Mouse (Mus musculus): ENCODE data around the gene Nr1h5. TPM values are rescaled to one million over a fixed set of nuclear protein-coding genes. Genes with fewer than 3 reads are reported as not detected.

Nr1h5 gene
- polyA plus RNA-seq (2015; fragmentation: Nextera tagmentation; extraction: Ambion mirVana) = 0.06 TPM in 1 of 2 replicates, not detected in the other

GRCm38 (mm10) chr3:102964033-102964432 is at the start of gene Nr1h5:
Gene Nr1h5 (minus strand): TSS chr3:102964133.
- Histone ChIP-seq H3K27ac (no peak within 1 kb of the TSS), H3K36me3 (no peaks in the 10 kb centered on the region), H3K4me1 (no peaks in the 10 kb centered on the region), H3K4me3 (no peak within 1 kb of the TSS), H3K27me3 (no peaks in the 10 kb centered on the region), H3K9me3 (no peaks in the 10 kb centered on the region), H3K4me2 (no peak within 1 kb of the TSS), H3K9ac (no peak within 1 kb of the TSS)
- WGBS = 15% methylated on average over 3 of the region's 3 CpGs
- no peak for ATAC-seq (ENCODE audit: borderline replicate concordance, extremely low read depth, low FRiP score, low TSS enrichment)

DNA sequence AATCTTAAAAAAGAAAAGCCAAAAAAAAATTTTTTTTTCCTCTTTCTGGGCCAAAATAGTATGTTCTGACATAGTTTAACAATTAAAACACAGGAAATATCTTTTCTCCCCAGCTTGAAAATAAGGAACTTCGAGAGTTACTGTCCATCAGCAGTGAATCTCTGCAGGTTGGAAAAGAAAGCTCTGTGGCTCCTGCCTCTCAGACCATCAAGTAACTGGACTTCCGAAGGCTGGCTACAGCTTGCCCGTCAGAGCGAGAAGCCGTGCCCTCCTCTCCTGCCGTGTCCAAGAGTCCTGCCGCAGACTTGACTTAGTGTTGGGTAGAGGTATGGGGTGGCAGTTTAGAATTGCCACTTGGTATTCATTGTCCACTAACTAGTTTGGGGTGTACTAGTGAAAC is 37.7 kb upstream of the Nr1h5 start:
- H3K9me3 ChIP-seq = no peaks in the 10 kb centered on the region
- no peak overlapping the region for H3K9ac ChIP-seq
- no peak for ATAC-seq (ENCODE audit: borderline replicate concordance, extremely low read depth, low FRiP score, low TSS enrichment)
- H3K4me2 ChIP-seq = no peak overlapping the region
- H3K4me3 ChIP-seq = no peak overlapping the region
- H3K4me1 ChIP-seq = peaks cover 10% of the 10 kb centered on the region
- H3K36me3 ChIP-seq = peaks cover 48% of the 10 kb centered on the region
- H3K27me3 ChIP-seq = no peaks in the 10 kb centered on the region
- H3K27ac ChIP-seq = no peak overlapping the region
- 95% methylated on average over 7 of the region's 7 CpGs for WGBS

DNA sequence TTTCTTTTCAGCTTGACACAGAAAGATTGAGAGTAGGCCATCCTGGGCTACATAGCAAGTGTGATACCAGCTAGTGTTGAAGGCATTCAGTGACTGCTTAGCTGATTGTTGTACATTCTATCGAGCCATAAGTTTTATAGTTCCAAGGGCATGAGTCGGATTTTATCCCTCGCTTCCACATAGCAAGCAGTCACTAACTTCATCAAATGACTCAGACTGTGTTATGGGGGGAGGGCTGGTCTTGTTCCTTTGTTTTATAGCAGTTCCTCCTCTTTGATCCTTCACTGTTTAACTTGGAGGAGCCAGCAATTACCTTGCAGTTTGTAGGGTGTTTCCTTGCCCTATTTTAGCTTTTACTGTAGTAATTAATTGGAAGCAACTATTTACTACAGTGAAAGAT is 33.7 kb upstream of the Nr1h5 start:
- no peak for ATAC-seq (ENCODE audit: borderline replicate concordance, extremely low read depth, low FRiP score, low TSS enrichment)
- WGBS = 81% methylated on average over 3 of the region's 3 CpGs

GRCm38 (mm10) chr3:102997036-102997435 is 33.1 kb upstream of the Nr1h5 start:
- 50% methylated on average over 10 of the region's 10 CpGs for WGBS
- Histone ChIP-seq H3K9ac (no peak overlapping the region), H3K36me3 (peaks cover 33% of the 10 kb centered on the region), H3K9me3 (no peaks in the 10 kb centered on the region), H3K4me3 (peak overlapping the region; percentile 86; the same call in 1 of the 2 replicates), H3K4me2 (peak overlapping the region; percentile 57; the same call in 1 of the 2 replicates), H3K27ac (0 out of 2 replicates have a peak overlapping the region, but pooled peaks have one; percentile 22), H3K27me3 (no peaks in the 10 kb centered on the region), H3K4me1 (peaks cover 16% of the 10 kb centered on the region)
- no peak for ATAC-seq (ENCODE audit: borderline replicate concordance, extremely low read depth, low FRiP score, low TSS enrichment)

More for the DNA sequence above, 33.7 kb upstream of the Nr1h5 start:
- Histone ChIP-seq H3K36me3 (peaks cover 39% of the 10 kb centered on the region), H3K4me3 (no peak overlapping the region), H3K27me3 (no peaks in the 10 kb centered on the region), H3K4me1 (peaks cover 16% of the 10 kb centered on the region), H3K9ac (no peak overlapping the region), H3K27ac (no peak overlapping the region), H3K9me3 (no peaks in the 10 kb centered on the region), H3K4me2 (0 out of 2 replicates have a peak overlapping the region, but pooled peaks have one; percentile 57)

DNA sequence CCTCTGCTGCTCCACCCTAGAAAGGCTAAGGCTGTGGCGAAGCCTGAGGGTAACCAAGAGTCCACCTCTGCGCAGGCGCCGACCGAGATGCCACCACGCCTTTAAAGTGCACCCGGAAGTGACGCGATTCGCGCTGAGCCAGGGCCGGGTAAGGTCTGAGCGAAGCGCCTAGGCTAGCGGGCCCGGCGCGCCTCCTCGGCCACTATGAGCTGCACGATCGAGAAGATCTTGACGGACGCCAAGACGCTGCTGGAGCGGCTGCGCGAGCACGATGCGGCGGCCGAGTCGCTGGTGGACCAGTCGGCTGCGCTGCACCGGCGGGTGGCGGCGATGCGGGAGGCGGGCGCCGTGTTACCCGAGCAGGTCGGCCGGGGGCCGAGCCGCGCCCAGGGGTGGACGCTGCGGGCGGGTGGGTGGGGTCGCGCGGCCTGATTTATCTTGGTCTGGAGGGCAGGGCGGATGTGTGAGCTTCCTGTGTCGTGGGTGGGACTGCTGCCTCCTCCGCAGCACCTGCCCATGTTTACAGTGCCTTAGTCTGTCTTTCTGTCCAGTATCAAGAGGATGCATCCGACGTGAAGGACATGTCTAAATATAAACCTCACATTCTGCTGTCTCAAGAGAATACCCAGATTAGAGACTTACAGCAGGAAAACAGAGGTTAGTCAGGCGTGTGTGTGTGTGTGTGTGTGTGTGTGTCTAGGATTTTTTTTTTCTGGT is 31.8 kb upstream of the Nr1h5 start, which contains the start of gene Sike1:
Gene Sike1, plus strand, starts transcription at position 104 of the 717 bp plus-strand sequence.
- Histone ChIP-seq H3K4me2 (peak within 1 kb of the TSS; percentile 57), H3K4me3 (peak within 1 kb of the TSS; percentile 86), H3K9me3 (no peaks in the 10 kb centered on the region), H3K27ac (peak within 1 kb of the TSS; percentile 96), H3K27me3 (no peaks in the 10 kb centered on the region), H3K4me1 (peaks cover 16% of the 10 kb centered on the region), H3K9ac (peak within 1 kb of the TSS; percentile 81), H3K36me3 (peaks cover 26% of the 10 kb centered on the region)
- WGBS = 1% methylated on average over 60 of the region's 60 CpGs
- ATAC-seq (ENCODE audit: borderline replicate concordance, extremely low read depth, low FRiP score, low TSS enrichment) = peak; percentile 97

DNA sequence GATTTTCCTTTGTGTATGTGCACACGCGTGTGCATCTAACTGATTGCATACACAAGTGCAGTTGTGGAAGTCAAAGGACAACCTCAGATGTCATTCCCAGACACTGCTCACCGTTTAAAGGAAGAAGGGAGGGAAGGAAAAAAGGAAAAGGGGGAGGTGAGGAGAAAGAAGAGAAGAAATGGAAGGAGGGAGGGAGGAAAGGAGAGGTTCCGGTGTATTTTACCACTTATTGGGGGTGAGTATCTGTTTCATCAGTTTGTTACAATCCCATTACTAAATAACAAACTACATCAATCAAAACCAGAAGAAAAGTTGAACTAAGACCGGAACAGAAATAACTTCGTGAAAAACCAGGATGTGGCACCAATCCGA is 31.3 kb upstream of the Nr1h5 start:
- H3K9me3 ChIP-seq = no peaks in the 10 kb centered on the region
- peaks cover 20% of the 10 kb centered on the region for H3K36me3 ChIP-seq
- H3K27me3 ChIP-seq = no peaks in the 10 kb centered on the region
- ATAC-seq (ENCODE audit: borderline replicate concordance, extremely low read depth, low FRiP score, low TSS enrichment) = no peak
- H3K4me3 ChIP-seq = peak overlapping the region; percentile 86
- H3K4me1 ChIP-seq = peaks cover 16% of the 10 kb centered on the region
- H3K4me2 ChIP-seq = peak overlapping the region; percentile 57
- peak overlapping the region; percentile 81 for H3K9ac ChIP-seq
- 39% methylated on average over 7 of the region's 7 CpGs for WGBS
- H3K27ac ChIP-seq = peak overlapping the region; percentile 96

DNA sequence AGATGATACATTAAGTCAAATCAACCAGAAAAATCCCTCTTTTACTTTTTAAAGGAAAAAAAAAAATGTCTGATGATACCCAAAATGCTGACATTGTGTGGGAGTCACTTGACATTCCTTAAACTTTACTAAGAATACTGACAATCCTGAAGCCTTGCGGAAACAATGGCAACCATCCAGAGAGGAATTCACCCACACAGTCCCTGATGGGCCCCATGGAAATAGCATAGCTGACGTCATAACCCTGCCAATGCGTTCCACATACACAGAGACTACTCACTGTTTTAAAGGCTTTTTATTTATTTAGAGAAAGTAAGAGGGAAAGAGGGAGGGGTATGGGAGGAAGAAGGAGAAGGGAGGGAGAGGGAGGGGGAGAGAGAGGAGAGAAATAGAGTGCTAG is 29.0 kb upstream of the Nr1h5 start:
- Histone ChIP-seq H3K4me1 (peaks cover 16% of the 10 kb centered on the region), H3K36me3 (no peaks in the 10 kb centered on the region), H3K4me3 (no peak overlapping the region), H3K4me2 (no peak overlapping the region), H3K9ac (no peak overlapping the region), H3K9me3 (no peaks in the 10 kb centered on the region), H3K27me3 (no peaks in the 10 kb centered on the region), H3K27ac (no peak overlapping the region)
- WGBS = 10% methylated on average over 3 of the region's 3 CpGs
- no peak for ATAC-seq (ENCODE audit: borderline replicate concordance, extremely low read depth, low FRiP score, low TSS enrichment)

- 59% methylated on average over 8 of the region's 8 CpGs for WGBS
- H3K4me1 ChIP-seq = peaks cover under 1% of the 10 kb centered on the region; the same call in 1 of the 2 replicates
- no peaks in the 10 kb centered on the region for H3K27me3 ChIP-seq
Observed at GRCm38 (mm10) chr3:102991041-102991440, 27.1 kb upstream of the Nr1h5 start.

DNA sequence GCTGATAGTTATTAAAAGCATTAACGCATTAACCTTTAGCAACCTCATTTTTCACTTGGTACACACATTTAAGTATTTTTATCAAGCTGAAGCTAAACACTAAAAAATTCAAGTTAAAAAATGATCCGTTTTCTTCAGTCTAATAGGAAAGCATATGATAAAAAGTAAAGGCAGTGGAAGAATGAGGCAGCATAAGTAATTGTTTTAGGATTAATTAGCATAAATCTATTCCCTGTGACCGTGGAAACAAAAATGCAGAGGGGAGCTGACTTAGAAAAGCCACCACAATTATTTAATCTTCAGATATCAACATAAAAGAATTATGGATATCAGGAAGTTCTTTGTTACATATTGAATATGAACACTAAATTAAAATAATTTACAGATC is 16.4 kb upstream of the Nr1h5 start:
- no peak overlapping the region for H3K4me2 ChIP-seq
- no peaks in the 10 kb centered on the region for H3K36me3 ChIP-seq
- H3K27me3 ChIP-seq = no peaks in the 10 kb centered on the region
- H3K9ac ChIP-seq = no peak overlapping the region
- H3K27ac ChIP-seq = no peak overlapping the region
- no peaks in the 10 kb centered on the region for H3K4me1 ChIP-seq
- ATAC-seq (ENCODE audit: borderline replicate concordance, extremely low read depth, low FRiP score, low TSS enrichment) = no peak
- H3K9me3 ChIP-seq = no peaks in the 10 kb centered on the region
- H3K4me3 ChIP-seq = no peak overlapping the region
- 41% methylated on average over 3 of the region's 3 CpGs for WGBS

More at GRCm38 (mm10) chr3:102991041-102991440, 27.1 kb upstream of the Nr1h5 start:
- Histone ChIP-seq H3K4me3 (no peak overlapping the region), H3K9ac (no peak overlapping the region), H3K9me3 (no peaks in the 10 kb centered on the region), H3K27ac (no peak overlapping the region), H3K36me3 (no peaks in the 10 kb centered on the region), H3K4me2 (no peak overlapping the region)
- no peak for ATAC-seq (ENCODE audit: borderline replicate concordance, extremely low read depth, low FRiP score, low TSS enrichment)

- H3K36me3 ChIP-seq = no peaks in the 10 kb centered on the region
- H3K4me1 ChIP-seq = no peaks in the 10 kb centered on the region
- H3K9ac ChIP-seq = no peak overlapping the region
- H3K27ac ChIP-seq = no peak overlapping the region
- no peak overlapping the region for H3K4me3 ChIP-seq
- H3K27me3 ChIP-seq = no peaks in the 10 kb centered on the region
- 39% methylated on average over 10 of the region's 10 CpGs for WGBS
- no peak for ATAC-seq (ENCODE audit: borderline replicate concordance, extremely low read depth, low FRiP score, low TSS enrichment)
- H3K9me3 ChIP-seq = no peaks in the 10 kb centered on the region
- no peak overlapping the region for H3K4me2 ChIP-seq
Observed at GRCm38 (mm10) chr3:102979550-102980348, 15.8 kb upstream of the Nr1h5 start.

DNA sequence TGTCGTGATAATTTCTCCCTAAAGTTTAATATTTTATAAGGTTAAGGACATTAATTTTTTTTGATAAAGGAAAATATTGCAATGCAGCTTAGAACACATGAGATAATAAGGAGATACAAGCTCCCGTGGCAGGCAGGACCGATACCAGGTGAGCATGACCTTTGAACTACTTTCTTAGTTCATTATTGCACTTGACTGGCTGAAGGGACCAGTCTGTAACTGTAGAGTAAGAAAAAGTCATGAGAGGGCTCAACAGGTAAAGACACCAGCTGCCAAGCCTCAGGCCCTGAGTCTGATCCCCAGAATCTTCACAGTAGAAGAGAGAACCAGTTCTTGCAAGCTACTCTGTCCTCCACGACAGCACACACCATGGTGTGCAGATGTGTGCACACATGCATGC is 13.0 kb upstream of the Nr1h5 start:
- Histone ChIP-seq H3K4me3 (no peak overlapping the region), H3K9ac (no peak overlapping the region), H3K36me3 (no peaks in the 10 kb centered on the region), H3K4me1 (no peaks in the 10 kb centered on the region), H3K27ac (no peak overlapping the region), H3K9me3 (no peaks in the 10 kb centered on the region), H3K27me3 (no peaks in the 10 kb centered on the region), H3K4me2 (no peak overlapping the region)
- 74% methylated on average over 4 of the region's 4 CpGs for WGBS
- no peak for ATAC-seq (ENCODE audit: borderline replicate concordance, extremely low read depth, low FRiP score, low TSS enrichment)

DNA sequence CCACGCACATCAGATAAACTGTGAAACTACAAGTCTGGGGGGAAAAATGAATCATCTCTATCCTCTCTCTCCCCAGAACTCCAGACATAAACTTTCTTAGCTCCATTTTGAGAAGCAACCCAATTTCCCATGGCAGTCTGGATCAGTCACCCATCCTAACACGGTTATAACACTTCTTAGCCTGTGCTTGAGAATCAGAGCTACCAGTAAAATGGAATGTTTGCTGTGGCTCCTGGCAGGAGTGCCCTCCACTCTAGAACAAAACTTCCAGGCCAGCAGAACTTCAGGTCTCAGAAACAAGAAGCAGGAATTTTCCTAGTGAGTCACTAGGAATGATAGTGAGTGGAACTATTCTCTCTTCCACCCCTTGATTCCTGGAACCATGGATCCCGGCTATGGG is 6.6 kb upstream of the Nr1h5 start:
- ATAC-seq (ENCODE audit: borderline replicate concordance, extremely low read depth, low FRiP score, low TSS enrichment) = no peak
- 61% methylated on average over 3 of the region's 3 CpGs for WGBS
- Histone ChIP-seq H3K36me3 (no peaks in the 10 kb centered on the region), H3K4me3 (no peak overlapping the region), H3K9me3 (no peaks in the 10 kb centered on the region), H3K27ac (0 out of 2 replicates have a peak overlapping the region, but pooled peaks have one; percentile 33), H3K4me2 (no peak overlapping the region), H3K4me1 (no peaks in the 10 kb centered on the region), H3K27me3 (no peaks in the 10 kb centered on the region), H3K9ac (no peak overlapping the region)
